Mouse (Mus musculus) adrenal gland, postnatal 36 days (tissue): Measurements from ENCODE around the gene Arhgap19. TPM values are rescaled to one million over a fixed set of nuclear protein-coding genes. Genes with fewer than 3 reads are reported as not detected.

Experiments used
- DNase-seq, 2 experiments: peaks; one replicate each; pipeline ENCODE4 v3.0.0; 2021; ENCODE audit warnings: mixed read lengths in 1 of 2
- total RNA-seq, 2 experiments: library from RNA; stranded (reverse); gene quantifications; 2 replicates each; pipeline ENCODE4 v1.2.3; 2021

Arhgap19 gene
- total RNA-seq, 2 experiments from 2014 or later = 5.0 to 5.8 TPM

GRCm38 (mm10) chr19:41831718-41832391, 30.0 kb upstream of the Arhgap19 start:
- DNase-seq = peak in 1 of 2 experiments; percentile 3

GRCm38 (mm10) chr19:41831101-41831570, 29.3 kb upstream of the Arhgap19 start:
- DNase-seq = peak; percentile 74 to 78

GRCm38 (mm10) chr19:41830106-41831031, 28.5 kb upstream of the Arhgap19 start:
- DNase-seq = peak; percentile 58 to 82

GRCm38 (mm10) chr19:41829381-41830105, 27.7 kb upstream of the Arhgap19 start, which contains the start of gene Frat1:
Gene Frat1 (plus strand): TSS chr19:41829970.
- DNase-seq = peak; percentile 87 to 90

GRCm38 (mm10) chr19:41828941-41829340, 27.1 kb upstream of the Arhgap19 start:
- DNase-seq = no peak

- DNase-seq = no peak
Observed at GRCm38 (mm10) chr19:41826529-41826928, 24.7 kb upstream of the Arhgap19 start.

GRCm38 (mm10) chr19:41824950-41825349, 23.1 kb upstream of the Arhgap19 start:
- DNase-seq = no peak

- no peak for DNase-seq
Observed at GRCm38 (mm10) chr19:41822589-41822988, 20.7 kb upstream of the Arhgap19 start.

GRCm38 (mm10) chr19:41821436-41821835, 19.6 kb upstream of the Arhgap19 start:
- DNase-seq = no peak

- DNase-seq = no peak
Observed at GRCm38 (mm10) chr19:41818749-41819148, 16.9 kb upstream of the Arhgap19 start.

- peak in 1 of 2 experiments; percentile 42 for DNase-seq
Observed at GRCm38 (mm10) chr19:41817325-41817724, 15.5 kb upstream of the Arhgap19 start.

- peak in 1 of 2 experiments; percentile 31 for DNase-seq
Observed at GRCm38 (mm10) chr19:41816915-41817314, 15.1 kb upstream of the Arhgap19 start.

- no peak for DNase-seq
Observed at GRCm38 (mm10) chr19:41816410-41816809, 14.6 kb upstream of the Arhgap19 start.

GRCm38 (mm10) chr19:41813374-41813773, 11.5 kb upstream of the Arhgap19 start:
- DNase-seq = no peak

GRCm38 (mm10) chr19:41812525-41812924, 10.7 kb upstream of the Arhgap19 start:
- DNase-seq = peak in 1 of 2 experiments; percentile 66

- DNase-seq = no peak
Observed at GRCm38 (mm10) chr19:41810074-41810473, 8.2 kb upstream of the Arhgap19 start.

- DNase-seq = no peak
Observed at GRCm38 (mm10) chr19:41808104-41808634, 6.3 kb upstream of the Arhgap19 start.

- no peak for DNase-seq
Observed at GRCm38 (mm10) chr19:41807497-41807896, 5.7 kb upstream of the Arhgap19 start.

GRCm38 (mm10) chr19:41805831-41806230, 4.0 kb upstream of the Arhgap19 start:
- no peak for DNase-seq

- no peak for DNase-seq
Observed at GRCm38 (mm10) chr19:41803322-41803721, 1.5 kb upstream of the Arhgap19 start.

GRCm38 (mm10) chr19:41800986-41801741, 683 bp downstream of the Arhgap19 start:
- DNase-seq = peak in 1 of 2 experiments; percentile 18
